Mouse (Mus musculus) liver, embryonic 16.5 days (tissue): ENCODE measurements around the gene Gm20532. TPM values are rescaled to one million over a fixed set of nuclear protein-coding genes. Genes with fewer than 3 reads are reported as not detected.
A peak's percentile ranks its signal among the peaks of the same experiment; 100 is the strongest.

Experiments used
- ATAC-seq: fragments of 200-750 bp; cut with Nextera tagmentation; 2 replicates; pipeline ENCODE4 v1.8.0; 2017; ENCODE audit warnings: low read depth, mild to moderate bottlenecking, moderate number of reproducible peaks, moderate library complexity
- H3K27ac ChIP-seq: fragments of 300-500 bp; sonication (generic); 2 replicates; pipeline ENCODE4 v1.5.1; 2014; ENCODE audit warnings: mild to moderate bottlenecking, low read length
- H3K27me3 ChIP-seq: fragments of 300-500 bp; sonication (generic); 2 replicates; pipeline ENCODE4 v1.6.1; 2014; ENCODE audit warnings: low read depth, low read length, mixed read lengths; ENCODE audit not compliant: control insufficient read depth, insufficient read depth
- H3K36me3 ChIP-seq: fragments of 300-500 bp; sonication (generic); 2 replicates; pipeline ENCODE4 v1.6.1; 2014; ENCODE audit warnings: mild to moderate bottlenecking; ENCODE audit not compliant: control insufficient read depth, insufficient read depth
- H3K4me1 ChIP-seq: fragments of 300-500 bp; sonication (generic); 2 replicates; pipeline ENCODE4 v1.6.1; 2014; ENCODE audit warnings: low read depth, low read length, mixed read lengths; ENCODE audit not compliant: control insufficient read depth
- H3K4me2 ChIP-seq: fragments of 300-500 bp; sonication (generic); 2 replicates; pipeline ENCODE4 v1.6.1; 2014; ENCODE audit warnings: low read depth, low read length, mixed read lengths
- H3K4me3 ChIP-seq: fragments of 300-500 bp; sonication (generic); 2 replicates; pipeline ENCODE4 v1.5.1; 2014; ENCODE audit warnings: low read depth, mild to moderate bottlenecking, low read length
- H3K9ac ChIP-seq: fragments of 300-500 bp; sonication (generic); 2 replicates; pipeline ENCODE4 v1.6.1; 2014; ENCODE audit warnings: low read depth, low read length
- H3K9me3 ChIP-seq: fragments of 300-500 bp; sonication (generic); replicated peaks from 2 replicates; pipeline ENCODE4 v1.6.1; 2016; ENCODE audit warnings: low read length; ENCODE audit not compliant: control insufficient read depth
- WGBS: fragments of 180-500 bp; shearing (Covaris S2); extraction: QIAGEN DNeasy Blood & Tissue Kit; methylation state at CpG from one replicate; pipeline ENCODE4 v1.1.7; 2014; ENCODE audit not compliant: insufficient replicate concordance; 5-methylcytosine and 5-hydroxymethylcytosine counted together
- polyA plus RNA-seq: library from polyadenylated mRNA; unstranded; fragments of >200 nt; fragmentation: Nextera tagmentation; extraction: Ambion mirVana; gene quantifications from 2 replicates; pipeline ENCODE4 v1.2.1, GENCODE M21; 2015

Gene Gm20532
- polyA plus RNA-seq, 1 experiment from 2014 or later = not detected

DNA sequence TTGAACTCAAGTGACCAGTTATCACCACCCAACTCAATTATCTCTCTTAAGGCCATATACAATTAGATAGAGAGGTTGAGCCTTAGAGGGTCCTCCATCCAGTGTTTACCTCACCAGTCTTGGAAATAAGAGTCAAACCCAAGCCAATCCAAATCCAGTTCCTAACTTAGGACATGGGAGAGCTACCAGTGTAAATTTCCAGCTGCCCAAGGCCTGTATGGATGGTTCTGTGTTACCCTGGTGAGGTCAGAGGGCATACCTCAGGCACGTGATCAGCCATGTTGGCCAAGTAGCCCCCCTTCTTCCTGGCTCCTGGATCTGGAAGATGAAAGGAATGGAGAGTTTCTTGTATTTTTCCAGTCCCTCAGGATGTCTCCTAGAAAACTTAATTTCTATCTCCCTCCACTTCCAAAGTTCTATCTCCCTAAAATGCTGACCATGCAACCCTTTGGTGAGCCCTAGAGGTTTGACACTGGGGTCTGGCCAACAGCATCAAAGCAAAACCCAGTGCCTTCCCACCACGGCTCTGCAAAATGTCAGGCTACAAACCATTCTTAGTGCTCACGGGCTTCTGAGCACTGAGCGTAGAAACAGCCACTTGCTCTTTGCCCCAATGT lies 51.0 kb downstream of the Gm20532 start:
- 77% methylated on average over 4 of the region's 4 CpGs for WGBS
- H3K27me3 ChIP-seq = no peaks in the 10 kb centered on the region
- ATAC-seq = no peak
- no peak overlapping the region for H3K4me3 ChIP-seq
- H3K27ac ChIP-seq = no peak overlapping the region
- H3K4me2 ChIP-seq = no peak overlapping the region
- H3K9ac ChIP-seq = no peak overlapping the region
- H3K4me1 ChIP-seq = peaks cover 19% of the 10 kb centered on the region
- no peaks in the 10 kb centered on the region for H3K9me3 ChIP-seq
- peaks cover 13% of the 10 kb centered on the region for H3K36me3 ChIP-seq

- H3K4me2 ChIP-seq = peak overlapping the region; percentile 70
- no peak for ATAC-seq
- H3K4me3 ChIP-seq = peak overlapping the region; percentile 3; the same call in 1 of the 2 replicates
- WGBS = 45% methylated on average over 5 of the region's 5 CpGs
- no peak overlapping the region for H3K9ac ChIP-seq
- peaks cover 19% of the 10 kb centered on the region for H3K4me1 ChIP-seq
- no peaks in the 10 kb centered on the region for H3K9me3 ChIP-seq
- no peak overlapping the region for H3K27ac ChIP-seq
- H3K36me3 ChIP-seq = peaks cover 13% of the 10 kb centered on the region
- H3K27me3 ChIP-seq = no peaks in the 10 kb centered on the region
Observed at GRCm38 (mm10) chr2:26638039-26638438, 51.6 kb downstream of the Gm20532 start.

DNA sequence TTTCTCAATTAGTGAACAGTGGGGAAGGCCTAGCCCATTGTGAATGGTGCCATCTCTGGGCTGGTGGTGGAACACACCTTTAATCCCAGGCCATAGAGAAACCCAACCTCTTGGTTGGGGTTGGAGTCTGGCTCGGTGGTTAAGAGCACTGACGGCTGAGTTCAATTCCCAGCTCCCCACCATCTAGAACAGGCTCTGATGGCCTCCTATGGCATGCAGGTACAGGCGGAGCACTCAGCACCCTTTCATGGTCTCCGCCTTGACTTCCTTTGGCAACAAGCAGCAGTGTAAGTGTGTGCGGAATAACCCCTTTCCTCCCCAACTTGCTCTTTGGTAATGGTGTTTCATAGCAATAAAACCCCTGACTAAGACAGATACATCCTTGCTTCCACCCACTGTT lies 52.1 kb downstream of the Gm20532 start:
- H3K9ac ChIP-seq = peak overlapping the region; percentile 77
- H3K4me1 ChIP-seq = peaks cover 19% of the 10 kb centered on the region
- H3K4me3 ChIP-seq = peak overlapping the region; percentile 82
- peaks cover 13% of the 10 kb centered on the region for H3K36me3 ChIP-seq
- no peak overlapping the region for H3K27ac ChIP-seq
- peak overlapping the region; percentile 70 for H3K4me2 ChIP-seq
- ATAC-seq = no peak
- no peaks in the 10 kb centered on the region for H3K9me3 ChIP-seq
- WGBS = 32% methylated on average over 5 of the region's 5 CpGs
- no peaks in the 10 kb centered on the region for H3K27me3 ChIP-seq

- Histone ChIP-seq H3K9me3 (no peaks in the 10 kb centered on the region), H3K4me1 (peaks cover 19% of the 10 kb centered on the region), H3K9ac (peak overlapping the region; percentile 77), H3K4me2 (peak overlapping the region; percentile 70), H3K4me3 (peak overlapping the region; percentile 82), H3K27me3 (no peaks in the 10 kb centered on the region), H3K36me3 (peaks cover 13% of the 10 kb centered on the region), H3K27ac (peak overlapping the region; percentile 19; the same call in 1 of the 2 replicates)
- peak; percentile 59 for ATAC-seq
- WGBS = 2% methylated on average over 8 of the region's 8 CpGs
Observed at GRCm38 (mm10) chr2:26639083-26639482, 52.6 kb downstream of the Gm20532 start.

GRCm38 (mm10) chr2:26639838-26640830 lies 53.7 kb downstream of the Gm20532 start:
- H3K4me2 ChIP-seq = peak overlapping the region; percentile 70
- H3K36me3 ChIP-seq = peaks cover 13% of the 10 kb centered on the region
- peak overlapping the region; percentile 82 for H3K4me3 ChIP-seq
- H3K4me1 ChIP-seq = peaks cover 19% of the 10 kb centered on the region
- ATAC-seq = peak; percentile 76
- peak overlapping the region; percentile 51; the same call in 1 of the 2 replicates for H3K27ac ChIP-seq
- peak overlapping the region; percentile 77 for H3K9ac ChIP-seq
- 4% methylated on average over 49 of the region's 49 CpGs for WGBS
- no peaks in the 10 kb centered on the region for H3K27me3 ChIP-seq
- no peaks in the 10 kb centered on the region for H3K9me3 ChIP-seq

DNA sequence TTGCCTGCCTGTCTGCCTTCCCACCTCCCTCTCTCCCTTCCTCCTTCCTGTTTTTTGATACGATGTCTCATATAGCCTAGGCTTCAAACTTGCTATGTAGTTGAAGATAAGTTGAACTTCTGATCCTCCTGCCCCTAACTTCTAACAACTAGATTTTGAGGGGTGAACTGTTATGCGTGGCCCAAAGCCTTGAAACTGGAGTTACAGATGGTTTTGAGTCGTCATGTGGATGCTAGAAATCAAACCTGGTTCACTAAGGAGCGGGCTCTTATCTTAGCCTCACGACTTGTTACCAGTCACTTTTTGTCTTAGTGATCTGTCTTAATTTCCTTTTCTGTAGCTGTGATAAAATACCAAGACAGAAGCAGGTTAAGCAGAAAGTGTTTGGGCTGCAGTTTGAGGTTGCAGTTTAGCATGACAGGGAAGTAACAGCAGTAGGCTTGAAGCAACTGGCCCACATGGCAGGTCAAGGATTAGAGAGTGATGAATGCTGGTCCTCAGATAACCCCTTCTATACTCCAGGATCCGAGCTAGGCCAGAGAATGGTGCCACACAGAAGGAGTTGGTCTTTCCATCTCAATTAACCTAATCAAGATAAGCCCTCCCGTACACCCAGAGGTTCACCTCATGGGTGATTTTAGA lies 54.7 kb downstream of the Gm20532 start:
- peaks cover 19% of the 10 kb centered on the region for H3K4me1 ChIP-seq
- H3K27ac ChIP-seq = no peak overlapping the region
- no peak overlapping the region for H3K4me2 ChIP-seq
- H3K9me3 ChIP-seq = no peaks in the 10 kb centered on the region
- 24% methylated on average over 7 of the region's 7 CpGs for WGBS
- no peak overlapping the region for H3K4me3 ChIP-seq
- H3K27me3 ChIP-seq = no peaks in the 10 kb centered on the region
- no peak for ATAC-seq
- H3K9ac ChIP-seq = no peak overlapping the region
- H3K36me3 ChIP-seq = peaks cover 9% of the 10 kb centered on the region

GRCm38 (mm10) chr2:26643942-26644341 lies 57.5 kb downstream of the Gm20532 start:
- Histone ChIP-seq H3K4me3 (no peak overlapping the region), H3K9ac (no peak overlapping the region), H3K36me3 (no peaks in the 10 kb centered on the region)

GRCm38 (mm10) chr2:26646643-26647293 lies 60.3 kb downstream of the Gm20532 start:
- no peaks in the 10 kb centered on the region for H3K9me3 ChIP-seq
- peak; percentile 87 for ATAC-seq
- no peaks in the 10 kb centered on the region for H3K27me3 ChIP-seq
- no peak overlapping the region for H3K4me3 ChIP-seq
- no peak overlapping the region for H3K9ac ChIP-seq
- H3K4me2 ChIP-seq = no peak overlapping the region
- 16% methylated on average over 3 of the region's 3 CpGs for WGBS
- H3K36me3 ChIP-seq = no peaks in the 10 kb centered on the region
- no peak overlapping the region for H3K27ac ChIP-seq
- H3K4me1 ChIP-seq = no peaks in the 10 kb centered on the region

More at GRCm38 (mm10) chr2:26643942-26644341, 57.5 kb downstream of the Gm20532 start:
- H3K4me2 ChIP-seq = no peak overlapping the region
- peaks cover 10% of the 10 kb centered on the region for H3K4me1 ChIP-seq
- H3K9me3 ChIP-seq = no peaks in the 10 kb centered on the region
- no peaks in the 10 kb centered on the region for H3K27me3 ChIP-seq
- WGBS = 50% methylated on average over 2 of the region's 2 CpGs
- no peak for ATAC-seq
- H3K27ac ChIP-seq = no peak overlapping the region
